Comparison of ENCODE assay signal across 8 mouse cellular contexts in genomic region chr14:102979831-102980230, GRCm38 (mm10). TPM values are rescaled to one million over a fixed set of nuclear protein-coding genes. Genes with fewer than 3 reads are reported as not detected.
DNase-seq lines count a peak whose midpoint lies in the region; ATAC-seq and TF ChIP-seq lines count a peak whose summit lies in the region.

No protein-coding gene starts in this region.

- H3K4me2 ChIP-seq in heart, embryonic 16.5 days (ENCODE audit: low read depth, low read length) = peak overlapping the region; percentile 50
- H3K4me2 ChIP-seq in liver, postnatal 0 days (ENCODE audit: low read depth, low read length) = peak overlapping the region; percentile 52
- H3K4me2 ChIP-seq in stomach, postnatal 0 days (replicated peaks; ENCODE audit: low read depth) = peak overlapping the region; percentile 41

- DNase-seq in embryo, embryonic 10 days (ENCODE audit: low spot score) = peak; percentile 13
- no peak for DNase-seq in embryo, embryonic 9.5 days (ENCODE audit: extremely low spot score)
- DNase-seq in CD4-positive helper T cell, adult 2 months (ENCODE audit: low read depth, low spot score) = peak; percentile 62
- peak; percentile 45 for DNase-seq in liver, postnatal 0 days
- DNase-seq in stomach, postnatal 0 days (ENCODE audit: low spot score) = no peak
- DNase-seq in adrenal gland, postnatal 10 days = no peak

- peak overlapping the region; percentile 35 for H3K4me3 ChIP-seq in heart, embryonic 16.5 days (ENCODE audit: low read length)
- H3K4me3 ChIP-seq in liver, postnatal 0 days (ENCODE audit: low read depth, low read length) = peak overlapping the region; percentile 58
- H3K4me3 ChIP-seq in stomach, postnatal 0 days (ENCODE audit: low read depth, low read length) = peak overlapping the region; percentile 21

- 0 out of 2 replicates have a peak overlapping the region, but pooled peaks have one; percentile 30 for H3K9ac ChIP-seq in heart, embryonic 16.5 days (ENCODE audit: low read length)
- H3K9ac ChIP-seq in liver, postnatal 0 days (replicated peaks) = no peak overlapping the region
- no peak overlapping the region for H3K9ac ChIP-seq in stomach, postnatal 0 days (ENCODE audit: low read length)

- TF ChIP-seq EP300 in liver, postnatal 0 days (IDR thresholded peaks at IDR 0.05; ENCODE audit: low read depth) = peak; percentile 10; the same call in 1 of the 2 replicates
- no peak for TF ChIP-seq EP300 in stomach, postnatal 0 days (optimal IDR thresholded peaks at IDR 0.05)

- 27% methylated on average over 10 of the region's 10 CpGs for WGBS in heart, embryonic 16.5 days
- WGBS in liver, postnatal 0 days (ENCODE audit: insufficient replicate concordance) = 6% methylated on average over 10 of the region's 10 CpGs
- 16% methylated on average over 10 of the region's 10 CpGs for WGBS in stomach, postnatal 0 days

- H3K27ac ChIP-seq in heart, embryonic 16.5 days (ENCODE audit: low read length) = no peak overlapping the region
- H3K27ac ChIP-seq in liver, postnatal 0 days (ENCODE audit: low read depth) = no peak overlapping the region
- no peak overlapping the region for H3K27ac ChIP-seq in stomach, postnatal 0 days (replicated peaks)

- TF ChIP-seq CTCF in liver, postnatal 0 days (IDR thresholded peaks at IDR 0.05; ENCODE audit: low read depth) = no peak
- TF ChIP-seq CTCF in stomach, postnatal 0 days (IDR thresholded peaks at IDR 0.05; ENCODE audit: low read depth) = no peak

- no peaks in the 10 kb centered on the region for H3K9me3 ChIP-seq in heart, embryonic 16.5 days (replicated peaks; ENCODE audit: control insufficient read depth, low read length)
- no peaks in the 10 kb centered on the region for H3K9me3 ChIP-seq in liver, postnatal 0 days (ENCODE audit: low read length)
- no peaks in the 10 kb centered on the region for H3K9me3 ChIP-seq in stomach, postnatal 0 days (ENCODE audit: control insufficient read depth, low read length)

- no peaks in the 10 kb centered on the region for H3K36me3 ChIP-seq in heart, embryonic 16.5 days (ENCODE audit: control insufficient read depth, insufficient read depth)
- H3K36me3 ChIP-seq in liver, postnatal 0 days (replicated peaks; ENCODE audit: insufficient read depth, low read length) = no peaks in the 10 kb centered on the region
- H3K36me3 ChIP-seq in stomach, postnatal 0 days (ENCODE audit: control insufficient read depth, insufficient read depth, low read length) = no peaks in the 10 kb centered on the region

- H3K4me1 ChIP-seq in heart, embryonic 16.5 days (ENCODE audit: control insufficient read depth, insufficient read depth, low read length) = peaks cover 11% of the 10 kb centered on the region; the same call in 1 of the 2 replicates
- H3K4me1 ChIP-seq in liver, postnatal 0 days (ENCODE audit: insufficient read depth) = peaks cover 7% of the 10 kb centered on the region
- 0 out of 2 replicates have a peak, but pooled peaks cover 2% of the 10 kb centered on the region for H3K4me1 ChIP-seq in stomach, postnatal 0 days (replicated peaks; ENCODE audit: control insufficient read depth, insufficient read depth)

- no peaks in the 10 kb centered on the region for H3K27me3 ChIP-seq in heart, embryonic 16.5 days (ENCODE audit: control insufficient read depth, insufficient read depth, low read length)
- H3K27me3 ChIP-seq in liver, postnatal 0 days (ENCODE audit: insufficient read depth, low read length) = peaks cover 11% of the 10 kb centered on the region
- no peaks in the 10 kb centered on the region for H3K27me3 ChIP-seq in stomach, postnatal 0 days (ENCODE audit: control insufficient read depth, insufficient read depth, low read length)

- ATAC-seq in heart, embryonic 16.5 days (replicated peaks; ENCODE audit: extremely low read depth, insufficient read depth, low FRiP score) = no peak
- no peak for ATAC-seq in liver, postnatal 0 days
- ATAC-seq in stomach, postnatal 0 days (ENCODE audit: low FRiP score, low TSS enrichment) = no peak
- ATAC-seq in monocyte, adult 5-6 weeks (replicated peaks; ENCODE audit: insufficient number of reproducible peaks, low FRiP score, low TSS enrichment, poor library complexity, severe bottlenecking) = no peak

RNA-seq across cellular contexts. Expression of gene Kctd12, which starts 2.6 kb away (rescaled TPM):
- 5.3 and 6.7 TPM in 2 replicates for polyA plus RNA-seq in heart, embryonic 16.5 days (2015; fragmentation: Nextera tagmentation; extraction: Ambion mirVana)
- polyA plus RNA-seq in liver, postnatal 0 days (2015; fragmentation: Nextera tagmentation; extraction: Ambion mirVana) = 2.6 and 3.4 TPM in 2 replicates
- 6.1 and 8.1 TPM in 2 replicates for polyA plus RNA-seq in stomach, postnatal 0 days (2015; fragmentation: Nextera tagmentation; extraction: Ambion mirVana)
- 144 to 172 TPM (median 153 TPM) in 3 replicates for total RNA-seq in monocyte, adult 5-6 weeks (2017)
- 10 to 100 TPM; 55.1 to 55.2 TPM for total RNA-seq in adrenal gland, postnatal 10 days (2021)

Comparison
In these comparisons a context has a peak if more than half of its experiments do, and no peak if none do; other contexts are left out.
1. DNase-seq: peak in embryo, embryonic 10 days (single experiment), CD4-positive helper T cell, adult 2 months (single experiment) and liver, postnatal 0 days (single experiment); none in embryo, embryonic 9.5 days (single experiment), stomach, postnatal 0 days (single experiment) and adrenal gland, postnatal 10 days (single experiment).
2. Peak in every context shown above with its lines, with median percentiles within 50 percentile points of each other: H3K4me2 ChIP-seq and H3K4me3 ChIP-seq.